Mouse (Mus musculus) bone marrow, adult 2 months (tissue): ENCODE results near the gene Hnrnpa3.
"Not testable (repeated sequence)": the region's sequence is repeated elsewhere in the genome, so short reads cannot be mapped to it uniquely, and the experiment has no call there.

Experiments
- CTCF ChIP-seq: fragments of 200-500 bp; IDR thresholded peaks from 2 replicates; pipeline ENCODE4 v1.5.1; 2011; ENCODE audit warnings: low read length, control low read depth; ENCODE audit not compliant: control insufficient read depth, insufficient read depth
- POLR2A ChIP-seq: fragments of 200-500 bp; IDR thresholded peaks from 2 replicates; pipeline ENCODE4 v1.6.1; 2011; ENCODE audit warnings: low read depth, mild to moderate bottlenecking, control low read depth, low read length, borderline replicate concordance; ENCODE audit not compliant: control insufficient read depth

GRCm38 (mm10) chr2:75639535-75639934 is 19.5 kb upstream of the Hnrnpa3 start:
- not testable (repeated sequence) for TF ChIP-seq CTCF, POLR2A
